Mouse (Mus musculus) embryonic fibroblast, embryonic 13.5 days (primary cell): ENCODE measurements around the gene Klf2. TPM values are rescaled to one million over a fixed set of nuclear protein-coding genes. Genes with fewer than 3 reads are reported as not detected.

Experiments used
- H3K27ac ChIP-seq: 2 replicates; pipeline ENCODE4 v1.5.1; 2012; ENCODE audit warnings: low read length, control low read depth, inconsistent platforms; ENCODE audit not compliant: insufficient read depth
- H3K4me1 ChIP-seq: 2 replicates; pipeline ENCODE4 v1.6.1; 2011; ENCODE audit warnings: low read length; ENCODE audit not compliant: control insufficient read depth, insufficient read depth
- H3K4me3 ChIP-seq: 2 replicates; pipeline ENCODE4 v1.5.1; 2011; ENCODE audit warnings: mild to moderate bottlenecking, control low read depth, low read length; ENCODE audit not compliant: insufficient read depth
- CTCF ChIP-seq: IDR thresholded peaks from 2 replicates; pipeline ENCODE4 v1.5.1; 2011; ENCODE audit warnings: mild to moderate bottlenecking, control low read depth, low read length, moderate library complexity, borderline replicate concordance; ENCODE audit not compliant: insufficient read depth
- POLR2A ChIP-seq: IDR thresholded peaks from 2 replicates; pipeline ENCODE4 v1.6.1; 2011; ENCODE audit warnings: low read depth, mild to moderate bottlenecking, control low read depth, low read length, moderate library complexity
- polyA plus RNA-seq: library from polyadenylated mRNA; stranded (reverse); fragments of >200 nt; gene quantifications from 2 replicates; pipeline ENCODE4 v1.2.4, GENCODE M21; 2011; ENCODE audit warnings: low read depth; ENCODE audit not compliant: missing spikeins, insufficient read length

The Klf2 gene
- polyA plus RNA-seq, 1 experiment, result 19.7 TPM

DNA sequence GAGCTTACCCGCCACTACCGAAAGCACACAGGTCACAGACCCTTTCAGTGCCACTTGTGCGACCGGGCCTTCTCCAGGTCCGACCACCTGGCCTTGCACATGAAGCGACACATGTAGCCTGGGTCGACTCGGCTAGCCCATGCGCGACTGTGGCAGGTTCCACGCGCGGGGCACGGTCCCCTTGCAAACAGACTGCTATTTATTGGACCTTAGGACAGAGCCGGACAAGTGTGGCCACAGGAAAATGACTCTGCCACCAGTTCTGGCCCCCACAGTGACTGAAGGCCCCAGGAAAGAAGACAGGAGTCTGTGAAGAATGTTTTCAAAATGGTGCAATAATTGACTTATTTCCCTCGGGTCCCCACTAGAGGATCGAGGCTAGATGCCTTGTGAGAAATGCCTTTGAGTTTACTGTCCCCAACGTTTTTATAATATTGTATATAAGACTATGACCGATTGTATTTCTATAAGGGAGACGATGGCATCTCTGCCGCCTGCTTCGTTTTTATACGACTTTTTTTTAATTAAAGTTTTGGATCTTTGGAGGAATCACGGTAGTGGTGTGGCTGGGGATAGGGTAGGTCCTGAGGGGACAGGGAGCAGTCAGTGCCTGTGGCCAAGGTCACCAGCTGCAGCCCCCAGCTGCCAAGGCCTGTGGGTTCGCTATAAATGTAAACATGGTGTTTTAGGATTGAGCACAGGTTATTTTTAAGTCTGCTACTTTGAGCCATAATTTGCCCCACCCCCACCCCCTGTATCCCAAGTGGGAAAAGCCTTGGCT lies 2.2 kb downstream of the Klf2 start:
- peak overlapping the region; percentile 85 for H3K4me3 ChIP-seq

DNA sequence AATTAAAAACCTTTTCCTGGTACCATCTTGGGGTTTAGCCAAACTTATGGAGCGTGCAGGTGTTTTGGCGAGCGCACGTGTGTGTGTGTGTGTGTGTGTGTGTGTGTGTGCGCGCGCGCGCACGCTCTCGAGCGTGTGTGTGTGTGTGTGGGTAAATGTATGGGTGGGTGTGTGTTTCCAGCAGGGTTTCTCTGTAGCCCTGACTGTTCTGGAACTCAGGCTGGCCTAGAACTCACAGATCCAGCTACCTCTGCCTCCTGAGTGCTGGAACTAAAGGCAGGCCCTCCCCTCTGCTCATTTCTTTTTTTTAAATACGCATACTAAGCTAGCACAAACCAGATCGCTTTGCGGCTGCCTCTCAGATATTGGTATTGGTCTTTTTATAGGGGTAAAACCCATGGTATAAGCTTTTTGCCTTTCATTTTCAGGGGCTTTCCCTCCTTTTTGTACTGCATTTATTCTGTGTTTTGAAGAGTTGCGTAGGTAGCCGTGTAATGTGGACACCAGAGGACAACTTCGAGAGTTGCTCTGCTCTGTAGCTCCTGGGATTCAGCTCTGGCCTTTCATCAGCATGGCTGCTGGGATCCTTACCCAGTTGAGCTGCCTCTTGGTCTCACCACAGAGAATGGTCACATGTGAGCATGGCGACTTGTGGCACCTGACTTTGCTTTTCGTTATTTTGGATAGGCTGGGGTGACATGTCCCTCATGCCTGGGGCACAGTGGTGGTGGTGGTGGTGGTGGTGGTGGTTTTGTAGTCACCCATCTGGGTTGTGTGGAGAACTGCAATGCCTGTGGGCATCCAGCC lies 3.0 kb downstream of the Klf2 start:
- peaks cover 2% of the 10 kb centered on the region; the same call in 1 of the 2 replicates for H3K4me1 ChIP-seq
- no peak overlapping the region for H3K27ac ChIP-seq
- TF ChIP-seq POLR2A (peak; percentile 5; the same call in 1 of the 2 replicates), CTCF (no peak)
- H3K4me3 ChIP-seq, result no peak overlapping the region

More for the DNA sequence above, 2.2 kb downstream of the Klf2 start:
- H3K4me1 ChIP-seq, result peaks cover 2% of the 10 kb centered on the region; the same call in 1 of the 2 replicates
- H3K27ac ChIP-seq, result no peak overlapping the region
- TF ChIP-seq POLR2A (no peak), CTCF (no peak)

DNA sequence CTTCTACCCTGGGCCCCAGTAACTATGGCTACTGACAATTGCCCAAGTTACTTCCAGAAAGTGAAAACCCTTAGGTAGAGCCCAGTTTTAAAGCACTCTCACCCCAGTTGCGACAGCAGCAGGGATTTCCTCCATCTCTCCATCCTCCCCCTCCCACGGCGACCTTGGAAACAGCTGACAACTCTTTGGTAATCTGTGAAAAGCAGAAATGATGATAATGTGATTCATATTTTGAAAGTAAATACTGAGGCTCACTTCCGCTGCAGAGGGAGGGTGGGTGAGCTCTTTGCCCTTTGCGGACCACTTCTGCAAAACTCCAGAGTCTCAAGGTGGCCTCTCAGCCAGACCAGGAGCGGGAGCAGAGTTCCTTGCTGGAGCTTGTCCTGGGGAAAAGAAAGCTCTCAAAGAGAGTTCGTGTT lies 3.6 kb downstream of the Klf2 start:
- Histone ChIP-seq H3K4me3 (no peak overlapping the region), H3K27ac (no peak overlapping the region), H3K4me1 (peaks cover 2% of the 10 kb centered on the region; the same call in 1 of the 2 replicates)
- no peak for TF ChIP-seq CTCF

DNA sequence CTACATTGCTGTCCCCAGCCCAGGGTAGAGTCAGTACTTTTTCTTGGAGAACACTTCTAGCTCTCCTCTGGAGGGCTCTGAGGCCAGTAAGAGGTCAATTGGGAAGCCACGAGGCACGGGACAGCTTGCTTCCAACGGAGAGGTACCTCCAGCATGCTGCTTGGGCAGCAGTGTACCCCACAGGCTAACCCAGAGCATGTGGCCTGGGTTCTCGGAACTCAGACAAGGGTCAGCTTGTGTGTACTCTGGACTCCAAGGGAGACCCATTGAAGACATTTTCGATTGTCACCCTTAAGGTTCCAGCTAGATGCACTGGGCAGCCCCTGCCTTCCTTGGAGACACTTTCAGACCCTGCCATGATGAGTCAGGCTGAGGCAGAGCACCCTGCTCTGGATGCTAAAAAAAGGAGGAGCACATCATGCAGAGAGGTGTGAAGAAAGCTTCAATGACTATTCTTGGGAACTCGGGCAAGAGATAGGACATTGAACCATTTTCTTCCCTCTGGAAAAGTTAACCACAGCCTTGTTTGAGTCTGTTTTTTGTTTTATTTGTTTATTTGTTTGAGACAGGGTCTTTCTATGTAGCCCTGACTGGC lies 4.4 kb downstream of the Klf2 start:
- Histone ChIP-seq H3K27ac (no peak overlapping the region), H3K4me3 (no peak overlapping the region), H3K4me1 (peaks cover 2% of the 10 kb centered on the region; the same call in 1 of the 2 replicates)
- TF ChIP-seq CTCF (no peak), POLR2A (0 out of 2 replicates have a peak, but pooled peaks have one; percentile 3)

DNA sequence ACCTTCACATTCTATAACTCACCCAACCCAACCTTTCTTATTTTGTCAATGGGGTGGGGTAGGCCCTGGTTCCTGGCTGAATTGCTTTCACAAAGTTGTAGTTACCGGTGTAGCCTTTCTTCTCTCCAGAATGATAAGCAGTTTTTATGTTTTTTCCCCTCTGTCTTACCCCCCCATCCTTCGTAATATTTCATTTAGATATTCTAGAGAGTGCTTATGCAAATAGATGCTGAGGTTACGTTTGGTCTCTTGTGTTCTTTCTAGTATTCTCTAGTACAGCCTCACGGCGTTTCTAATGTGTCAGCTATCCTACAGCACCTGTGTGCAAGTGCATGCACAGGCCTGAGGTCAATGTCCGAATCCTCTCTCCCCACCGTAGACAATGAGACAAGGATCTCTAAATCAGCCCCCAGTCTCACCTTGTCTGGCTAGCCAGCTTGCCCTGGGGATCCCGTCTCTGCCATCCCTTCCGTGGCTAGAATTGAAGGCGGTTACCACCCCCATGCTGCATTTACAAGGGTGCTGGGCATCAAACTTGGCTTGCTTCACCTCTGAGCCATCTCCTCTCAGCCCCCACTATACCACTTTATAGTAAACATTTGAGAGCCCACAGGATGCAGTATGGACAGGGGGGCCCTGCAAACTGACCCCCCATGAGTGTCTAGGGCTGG lies 5.3 kb downstream of the Klf2 start:
- peaks cover 2% of the 10 kb centered on the region; the same call in 1 of the 2 replicates for H3K4me1 ChIP-seq
- H3K4me3 ChIP-seq, result no peak overlapping the region
- no peak for TF ChIP-seq CTCF
- TF ChIP-seq POLR2A, result peak; percentile 35; the same call in 1 of the 2 replicates
- H3K27ac ChIP-seq, result no peak overlapping the region

DNA sequence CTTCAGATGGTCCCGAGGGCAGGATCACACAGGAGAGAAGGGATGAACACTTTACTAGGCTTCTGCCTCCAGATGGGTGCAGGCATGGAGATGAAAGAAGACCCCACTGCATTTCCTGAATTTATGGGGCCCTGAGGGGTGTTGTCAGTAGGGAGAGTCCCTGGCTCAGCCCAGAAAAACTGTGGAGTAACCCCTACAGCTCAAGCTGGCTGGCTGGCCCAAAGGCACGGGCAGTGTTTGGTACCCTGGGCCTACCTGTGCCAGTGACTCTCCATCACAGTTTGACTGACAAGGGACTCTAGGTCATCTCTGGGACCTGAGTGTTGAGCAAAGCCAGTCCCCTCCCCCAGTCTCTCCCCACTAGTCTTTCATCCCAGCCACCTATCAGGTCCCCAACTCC lies 5.9 kb downstream of the Klf2 start:
- Histone ChIP-seq H3K27ac (no peak overlapping the region), H3K4me3 (no peak overlapping the region), H3K4me1 (peaks cover 2% of the 10 kb centered on the region; the same call in 1 of the 2 replicates)
- TF ChIP-seq POLR2A (no peak), CTCF (no peak)

DNA sequence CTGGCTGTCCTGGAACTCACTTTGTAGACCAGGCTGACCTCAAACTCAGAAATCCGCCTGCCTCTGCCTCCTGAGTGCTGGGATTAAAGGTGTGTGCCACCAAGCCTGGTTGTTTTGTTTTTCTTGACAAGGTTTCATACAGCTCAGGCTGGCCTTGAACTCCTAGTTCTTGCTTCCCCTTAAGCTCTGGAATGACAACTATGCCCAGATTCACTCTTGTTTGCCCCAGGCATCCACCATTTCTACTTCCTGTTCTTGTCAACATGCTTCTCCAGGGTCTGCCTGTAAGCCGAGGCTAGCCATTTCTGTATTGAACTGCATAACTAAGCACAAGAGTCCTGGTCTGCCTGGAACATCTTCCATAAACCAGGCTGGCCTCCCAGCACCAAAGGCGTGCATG lies 10.3 kb downstream of the Klf2 start:
- peaks cover 3% of the 10 kb centered on the region; the same call in 1 of the 2 replicates for H3K4me1 ChIP-seq
- H3K4me3 ChIP-seq, result no peak overlapping the region
- no peak overlapping the region for H3K27ac ChIP-seq
- TF ChIP-seq POLR2A (no peak), CTCF (no peak)

DNA sequence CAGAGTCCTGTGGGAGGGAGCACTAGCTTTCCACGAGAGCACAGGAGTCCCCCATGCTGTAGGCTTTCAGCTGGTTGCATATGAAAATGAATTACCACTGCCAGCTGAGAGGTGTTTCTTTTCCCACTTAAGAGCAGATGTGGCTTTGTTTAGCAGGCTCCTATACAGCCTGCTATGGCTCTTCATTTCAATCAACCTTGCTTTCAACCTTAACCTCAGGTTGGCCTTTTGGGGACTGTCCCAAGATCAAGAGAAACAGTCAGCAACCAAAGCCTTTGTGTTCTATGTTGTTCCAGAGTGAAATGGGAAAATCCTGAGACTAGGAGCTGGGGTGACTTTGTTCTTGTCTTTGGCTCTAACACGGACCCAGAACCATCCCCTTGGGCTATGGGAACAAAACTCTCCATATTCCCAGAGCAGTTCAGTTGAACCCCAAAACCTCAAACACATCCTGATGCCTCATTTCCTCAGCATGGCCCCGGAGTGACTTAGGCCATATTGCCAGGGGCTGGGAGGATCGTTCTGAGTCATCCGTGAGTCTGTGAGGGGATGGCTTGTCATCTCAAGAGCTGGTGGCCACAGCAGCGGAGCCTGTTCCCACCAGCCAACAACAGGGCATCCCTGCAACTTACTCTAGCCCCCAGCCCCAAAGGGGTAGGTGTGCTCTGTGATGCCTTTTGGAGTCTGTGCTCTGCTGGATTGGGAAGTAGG lies 12.1 kb downstream of the Klf2 start:
- TF ChIP-seq POLR2A (no peak), CTCF (no peak)
- Histone ChIP-seq H3K4me1 (peaks cover 3% of the 10 kb centered on the region; the same call in 1 of the 2 replicates), H3K4me3 (no peak overlapping the region), H3K27ac (no peak overlapping the region)

DNA sequence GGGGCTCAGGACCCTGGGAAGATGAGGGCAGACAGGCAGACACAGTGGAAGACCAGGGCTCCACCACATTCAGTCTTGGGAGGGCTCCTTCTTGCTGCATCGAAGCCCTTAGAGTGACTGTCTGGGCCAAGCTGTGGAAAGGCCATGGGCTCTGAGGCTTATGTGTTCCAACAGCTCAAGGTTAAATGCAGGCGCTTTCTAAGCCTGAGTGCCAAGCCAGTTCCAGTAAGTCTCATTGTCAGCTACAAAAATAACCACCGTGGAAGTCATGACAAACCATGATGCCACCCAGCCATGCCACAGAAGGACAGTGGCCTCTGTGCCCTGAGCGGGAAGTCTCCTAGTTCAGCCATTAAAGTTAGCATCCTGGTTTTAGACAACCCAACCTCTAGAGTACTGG lies 12.8 kb downstream of the Klf2 start:
- Histone ChIP-seq H3K4me3 (no peak overlapping the region), H3K4me1 (peaks cover 3% of the 10 kb centered on the region; the same call in 1 of the 2 replicates), H3K27ac (no peak overlapping the region)
- TF ChIP-seq POLR2A (no peak), CTCF (no peak)
